Mouse (Mus musculus) right cerebral cortex, postnatal 36 days (tissue): ENCODE results near the gene Tent2.

Experiments used
- DNase-seq, 2 experiments: peaks; one replicate each; pipeline ENCODE4 v3.0.0; 2022; ENCODE audit warnings: low spot score in 2 of 2, mixed read lengths in 1 of 2

Gene Tent2

DNA sequence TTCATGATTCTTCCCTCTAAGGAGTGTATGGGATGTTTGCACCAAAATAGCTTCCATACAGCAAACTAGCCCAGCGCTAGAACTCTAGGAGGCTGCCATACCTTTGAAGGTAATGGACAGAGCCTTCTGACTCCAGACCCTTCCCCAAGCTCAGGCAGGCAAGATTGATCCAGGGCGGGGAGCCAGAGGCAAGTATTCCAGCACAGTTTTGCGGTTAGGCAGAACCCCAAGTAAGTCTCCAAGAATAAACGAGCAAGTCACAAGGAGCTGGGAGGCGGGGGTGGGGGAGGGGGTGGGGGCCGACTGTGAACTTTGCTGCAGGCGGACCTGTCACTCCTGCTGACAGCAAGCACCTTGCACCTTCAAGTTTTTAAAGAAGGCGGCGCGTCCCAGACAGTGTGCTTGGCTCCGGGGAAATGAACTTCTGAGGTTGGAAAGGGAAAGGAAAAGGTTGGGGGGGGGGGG lies 48.3 kb downstream of the Tent2 start:
- peak in 1 of 2 experiments; percentile 23 for DNase-seq

DNA sequence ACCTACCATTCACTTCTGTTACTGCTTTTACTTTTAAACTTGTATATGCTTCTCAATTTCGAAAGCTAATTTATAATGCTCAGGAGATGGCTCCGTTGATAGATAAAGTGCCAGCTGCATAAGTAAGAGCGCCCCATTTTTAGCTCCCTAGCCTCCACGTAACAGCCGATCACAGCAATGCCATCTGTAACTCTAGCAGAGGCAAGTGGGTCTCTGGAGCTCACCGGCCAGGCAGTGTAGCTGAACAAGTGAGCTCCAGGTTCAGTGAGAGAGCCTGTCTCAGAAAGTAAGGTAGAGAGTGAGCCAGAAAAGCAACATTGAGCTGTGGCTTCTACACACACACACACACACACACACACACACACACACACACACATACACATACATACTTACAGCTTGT lies 51.0 kb downstream of the Tent2 start:
- DNase-seq: no peak

DNA sequence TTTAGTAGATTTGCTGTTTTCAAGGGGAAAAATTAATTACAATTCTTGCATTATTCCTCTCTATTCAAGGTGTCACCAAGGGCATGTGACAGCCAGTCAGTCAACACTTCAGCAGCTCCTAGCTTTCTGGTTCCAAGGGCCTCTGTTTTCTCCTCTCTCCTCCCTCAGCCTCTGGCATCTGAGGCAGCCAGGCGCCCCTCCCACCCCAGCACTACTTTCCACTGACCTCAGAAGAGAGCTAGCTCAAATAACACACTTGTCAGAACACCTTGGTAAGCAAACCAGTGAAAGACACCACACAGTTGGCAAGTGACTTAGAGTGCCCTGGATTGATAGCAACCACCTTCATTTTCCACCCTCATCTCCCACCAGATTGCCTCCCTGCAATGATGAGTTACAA lies 54.1 kb downstream of the Tent2 start:
- DNase-seq: no peak

DNA sequence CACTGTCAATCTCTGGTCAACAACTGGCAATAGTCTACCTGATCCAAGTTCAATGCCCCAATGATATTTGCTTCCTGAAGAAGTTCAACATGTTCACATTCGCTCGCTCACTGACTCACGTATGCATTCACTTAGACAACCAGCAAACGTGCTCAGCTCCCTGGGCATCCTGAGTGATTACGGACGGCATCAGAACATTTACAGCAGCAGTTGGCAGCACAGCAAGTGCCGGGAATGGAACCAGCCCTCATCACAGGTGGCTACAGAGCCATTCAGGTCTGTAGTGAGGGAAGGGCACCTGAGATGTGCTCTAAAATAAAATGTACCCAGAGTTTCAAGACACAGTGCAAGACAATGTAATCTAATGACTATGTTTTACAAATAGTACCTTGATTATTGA lies 55.1 kb downstream of the Tent2 start:
- no peak for DNase-seq

DNA sequence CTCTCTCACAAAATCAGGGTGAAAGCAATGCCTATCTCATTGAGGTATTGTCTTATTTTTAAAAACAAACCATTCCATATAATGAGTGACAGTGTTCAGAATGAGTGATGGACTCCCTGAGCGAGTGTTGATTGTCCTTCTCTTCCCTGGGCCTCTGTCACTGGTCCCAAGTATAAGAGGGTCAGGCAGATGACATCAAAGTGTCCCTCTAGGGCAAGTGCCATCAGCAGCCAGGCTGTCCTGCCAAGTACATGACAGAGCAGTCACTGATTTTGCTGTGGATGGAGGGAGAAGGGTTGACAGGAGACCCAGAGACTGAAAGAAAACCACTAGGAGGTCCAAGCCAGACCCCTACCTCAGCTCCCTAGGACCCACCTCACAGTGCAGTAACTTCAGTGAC lies 55.9 kb downstream of the Tent2 start:
- DNase-seq: no peak

DNA sequence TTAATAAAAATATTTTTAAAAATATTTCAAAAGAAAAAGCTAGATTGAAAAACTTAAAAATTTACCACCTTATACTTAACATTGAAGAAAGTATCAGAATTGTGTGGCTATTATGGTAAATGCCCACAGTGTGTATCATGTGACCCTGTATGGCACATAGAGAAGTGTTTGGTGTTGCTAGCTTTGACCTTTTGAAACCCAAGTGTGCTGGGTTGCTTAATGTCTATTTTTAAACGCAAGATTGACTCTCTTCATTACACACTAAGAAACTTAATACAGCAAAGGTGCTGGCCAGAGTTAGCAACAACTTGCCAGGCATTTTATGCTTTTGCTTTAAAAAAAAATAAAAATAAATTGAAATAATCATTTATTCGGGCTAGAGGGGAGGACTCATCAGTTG lies 56.7 kb downstream of the Tent2 start:
- no peak for DNase-seq

DNA sequence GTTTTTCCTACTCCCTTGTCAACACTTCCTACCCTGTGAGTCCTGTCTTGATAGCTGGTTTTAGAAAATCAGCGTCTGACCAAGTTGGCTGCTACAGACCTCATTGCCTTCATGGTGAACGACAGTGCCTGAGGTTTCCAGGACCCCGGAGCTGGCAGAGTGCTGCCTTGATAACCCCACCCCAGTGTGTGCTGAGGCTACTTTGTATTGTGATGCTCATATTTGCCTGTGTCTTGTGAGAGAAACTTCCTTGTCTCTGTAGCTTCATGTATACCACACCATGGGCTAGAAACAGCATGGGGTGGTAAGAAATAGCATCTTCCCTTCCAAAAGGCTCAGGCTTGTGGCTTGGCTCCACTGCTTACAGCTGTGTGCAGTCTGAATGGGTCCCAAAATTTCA lies 61.5 kb downstream of the Tent2 start:
- no peak for DNase-seq

DNA sequence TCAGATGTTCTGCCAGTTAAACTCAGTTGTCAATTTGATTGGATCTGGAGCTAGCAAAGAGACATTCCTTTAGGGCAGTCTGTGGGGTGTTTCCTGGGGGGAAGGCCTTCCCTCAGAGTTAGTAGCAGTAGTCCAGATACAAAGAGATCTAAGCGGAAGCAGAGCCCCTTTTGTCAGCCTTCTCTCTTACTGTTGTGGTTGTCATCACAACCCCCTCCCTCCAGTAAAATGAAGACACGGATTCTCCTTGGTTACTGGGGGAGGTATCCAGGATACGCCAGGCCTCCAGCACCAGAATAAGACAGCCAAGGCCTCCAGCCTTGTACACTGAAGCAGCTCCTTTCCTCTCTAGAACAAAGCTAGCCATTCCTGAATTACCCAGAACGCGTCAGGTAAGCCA lies 63.2 kb downstream of the Tent2 start:
- no peak for DNase-seq

DNA sequence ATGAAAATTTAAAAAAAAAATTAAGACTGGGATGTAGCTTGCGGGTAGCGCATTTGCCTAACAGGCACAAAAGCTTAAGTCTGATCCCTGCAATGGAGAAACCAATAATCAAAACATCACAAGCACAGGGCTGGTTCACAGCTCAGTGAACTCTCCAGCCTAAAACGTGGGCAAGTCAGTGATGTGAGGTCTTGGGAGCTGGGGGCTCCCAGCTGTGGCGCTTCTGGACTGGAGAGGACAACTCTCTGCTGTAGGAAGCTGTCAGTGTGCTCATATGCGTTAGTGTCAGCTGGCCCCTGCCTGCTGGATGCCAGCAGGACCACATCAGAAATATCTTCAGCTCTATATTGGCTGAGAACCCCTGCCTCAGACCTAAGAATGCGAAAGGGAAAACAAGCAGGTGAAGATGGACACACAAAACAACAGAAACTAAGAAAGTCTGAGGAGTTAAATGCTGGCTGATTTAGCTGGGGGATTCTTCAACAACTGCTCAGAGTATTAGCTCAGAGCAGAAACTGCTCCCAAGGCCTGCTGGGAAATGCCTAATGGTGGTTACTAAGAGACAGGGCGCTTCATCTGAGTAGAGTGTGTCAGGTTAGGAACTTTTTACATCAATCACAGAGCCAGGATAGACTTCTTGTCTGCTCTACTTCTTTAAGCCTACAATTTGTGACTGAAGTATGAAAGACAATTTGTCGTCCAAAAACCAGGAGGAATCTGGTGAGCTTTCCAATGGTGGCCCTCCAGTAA lies 63.9 kb downstream of the Tent2 start:
- no peak for DNase-seq

DNA sequence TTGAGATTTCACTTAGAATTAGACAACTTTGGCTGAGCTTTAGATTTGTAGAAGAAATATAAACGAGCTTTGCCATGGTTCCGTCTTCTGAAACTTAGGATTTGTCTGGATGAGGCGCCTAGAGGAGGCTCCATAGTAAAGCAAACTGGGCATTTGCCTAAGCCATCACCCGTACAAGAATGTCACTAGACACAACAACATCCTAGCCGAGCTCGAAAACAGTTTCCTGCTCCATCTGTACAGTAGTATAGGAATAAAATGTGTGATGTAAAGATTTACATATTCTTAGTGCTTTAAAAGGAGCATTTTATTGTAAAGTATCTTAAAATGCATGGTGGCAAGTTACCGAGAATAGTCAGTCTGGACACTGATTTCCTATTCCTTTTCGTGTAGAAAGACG lies 69.9 kb downstream of the Tent2 start:
- DNase-seq: no peak

DNA sequence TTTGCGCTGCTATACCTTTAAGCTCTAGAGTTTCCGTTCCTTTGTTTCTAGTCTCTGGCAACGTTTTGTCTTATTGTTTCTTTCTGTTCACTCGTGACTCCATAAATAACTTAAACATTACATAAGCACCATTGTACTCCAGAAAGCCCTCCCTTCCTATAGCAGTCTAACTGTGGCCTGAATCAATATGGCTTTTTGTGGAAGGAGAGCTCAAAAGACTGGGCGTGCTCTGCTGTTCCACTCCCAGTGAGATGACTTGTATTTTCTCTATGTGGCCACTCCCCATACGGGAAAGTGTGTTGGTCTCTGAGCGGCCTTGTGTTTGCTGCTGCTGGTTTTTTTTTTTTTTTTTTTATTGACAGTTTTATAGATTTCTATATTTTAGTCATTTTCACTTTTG lies 74.9 kb downstream of the Tent2 start:
- no peak for DNase-seq

DNA sequence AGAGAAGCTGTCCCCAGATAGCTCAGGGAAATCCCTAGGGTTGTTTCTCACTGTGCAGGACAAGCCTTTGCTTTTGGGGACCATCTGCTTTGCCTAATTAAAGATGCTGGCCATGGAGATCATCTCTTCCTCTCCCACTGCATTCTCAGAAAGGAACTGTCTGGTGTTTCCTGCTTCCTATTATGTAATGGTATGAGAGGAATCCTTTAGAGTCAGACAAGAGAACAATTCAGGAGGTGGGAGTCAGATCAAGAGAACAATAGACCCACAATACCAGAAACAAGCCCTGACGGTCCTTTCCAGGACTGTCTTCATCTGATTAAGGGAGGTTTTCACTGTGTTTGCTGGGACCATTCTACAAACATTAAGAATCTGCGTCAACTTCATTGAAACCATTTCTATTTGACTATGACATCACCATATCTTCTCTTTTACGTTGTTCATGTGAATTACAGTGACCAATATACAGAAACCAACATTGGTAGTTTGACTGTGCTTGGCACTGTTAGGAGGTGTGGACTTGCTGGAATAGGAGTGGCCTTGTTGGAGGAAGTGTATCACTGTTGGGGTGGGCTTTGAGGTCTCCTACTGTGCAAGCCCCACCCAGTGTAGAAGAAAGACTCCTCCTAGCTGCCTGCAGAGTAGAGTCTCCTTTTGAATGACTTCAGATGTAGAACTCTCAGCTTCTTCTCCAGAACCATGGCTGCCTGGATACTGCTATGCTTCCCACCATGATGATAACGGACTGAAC lies 89.7 kb downstream of the Tent2 start:
- DNase-seq: no peak

DNA sequence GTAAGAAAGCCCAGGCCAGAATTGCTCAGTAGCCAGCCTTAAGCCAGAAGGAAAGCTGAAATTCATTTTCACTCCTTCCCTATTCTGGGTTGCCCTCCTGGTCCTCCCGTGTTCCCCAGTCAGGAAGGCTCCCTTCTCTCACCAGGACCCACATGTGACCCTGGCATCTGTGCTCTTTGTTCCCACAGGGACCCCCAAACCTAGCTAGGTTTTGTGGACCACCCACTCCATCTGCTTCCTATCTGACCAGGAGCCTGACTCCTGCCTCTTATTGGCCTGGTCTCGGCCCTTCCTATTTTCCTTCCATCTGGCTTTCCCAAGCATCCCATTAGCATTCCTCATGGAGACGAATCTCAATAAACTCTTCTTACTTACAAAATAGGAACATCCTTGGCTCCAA lies 93.6 kb downstream of the Tent2 start:
- no peak for DNase-seq

DNA sequence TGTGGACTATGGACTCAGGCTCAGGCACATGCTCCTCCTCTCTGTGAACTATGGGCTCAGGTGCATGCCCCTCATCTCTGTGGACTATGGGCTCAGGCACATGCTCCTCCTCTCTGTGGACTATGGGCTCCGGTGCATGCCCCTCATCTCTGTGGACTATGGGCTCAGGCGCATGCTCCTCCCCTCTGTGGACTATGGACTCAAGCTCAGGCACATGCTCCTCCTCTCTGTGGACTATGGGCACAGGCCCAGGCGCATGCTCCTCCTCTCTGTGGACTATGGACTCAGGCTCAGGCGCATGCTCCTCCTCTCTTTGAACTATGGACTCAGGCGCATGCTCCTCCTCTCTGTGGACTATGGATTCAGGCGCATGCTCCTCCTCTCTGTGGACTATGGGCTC lies 95.5 kb downstream of the Tent2 start:
- no peak for DNase-seq
